Mouse (Mus musculus) fibroblast of lung, adult 2 months (primary cell): ENCODE data around the gene Cers5.
A peak's percentile ranks its signal among the peaks of the same experiment; 100 is the strongest.
"Not testable (repeated sequence)": the region's sequence is repeated elsewhere in the genome, so short reads cannot be mapped to it uniquely, and the experiment has no call there.

Source experiments
- DNase-seq: peaks from one replicate; pipeline ENCODE4 v3.0.0-alpha.2; 2011; ENCODE audit warnings: low read depth

The Cers5 gene

DNA sequence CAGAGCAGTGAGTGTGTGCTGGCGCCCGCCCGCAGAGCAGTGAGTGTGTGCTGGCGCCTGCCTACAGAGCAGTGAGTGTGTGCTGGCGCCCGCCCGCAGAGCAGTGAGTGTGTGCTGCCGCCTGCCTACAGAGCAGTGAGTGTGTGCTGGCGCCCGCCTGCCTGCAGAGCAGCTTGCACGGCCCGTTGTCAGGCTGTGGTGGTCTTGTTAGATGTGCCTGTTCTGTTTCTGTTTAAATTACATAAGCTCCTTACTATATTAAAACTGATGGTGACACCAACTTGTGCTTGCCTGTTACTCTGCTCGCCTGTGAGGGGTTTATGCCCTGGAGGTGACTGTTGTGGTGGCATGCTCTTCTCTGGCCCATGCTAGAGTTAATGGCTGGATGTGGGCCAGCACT is 64.5 kb downstream of the Cers5 start:
- DNase-seq: no peak

DNA sequence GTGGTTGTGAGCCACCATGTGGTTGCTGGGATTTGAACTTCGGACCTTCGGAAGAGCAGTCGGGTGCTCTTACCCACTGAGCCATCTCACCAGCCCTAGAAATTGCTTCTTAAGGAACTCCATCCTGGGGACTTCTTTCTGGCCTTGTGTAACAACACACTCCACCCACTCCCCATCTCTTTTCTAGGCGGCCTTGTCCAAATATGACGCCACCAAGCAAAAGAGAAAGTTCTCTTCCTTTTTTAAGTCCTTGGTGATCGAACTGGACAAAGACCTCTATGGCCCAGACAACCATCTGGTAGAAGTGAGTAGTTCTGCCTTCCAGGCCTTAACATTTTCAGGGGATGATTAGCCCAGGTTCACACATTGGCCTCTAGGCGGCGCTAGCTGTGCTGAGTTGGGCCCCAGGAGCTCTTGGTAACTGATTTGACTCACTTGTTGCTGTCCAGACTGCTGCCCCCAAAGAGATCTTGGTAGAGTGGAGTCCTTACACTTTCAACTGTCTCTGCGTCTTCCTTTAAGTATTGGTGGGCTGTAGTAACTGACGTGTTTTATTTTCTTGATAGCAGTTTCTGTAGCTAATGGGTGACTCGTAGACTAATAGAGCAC is 67.1 kb downstream of the Cers5 start, which contains the start of gene Gm17349:
Gene Gm17349 (minus strand): TSS at position 51 of the 609 bp plus-strand sequence.
- DNase-seq: no peak

DNA sequence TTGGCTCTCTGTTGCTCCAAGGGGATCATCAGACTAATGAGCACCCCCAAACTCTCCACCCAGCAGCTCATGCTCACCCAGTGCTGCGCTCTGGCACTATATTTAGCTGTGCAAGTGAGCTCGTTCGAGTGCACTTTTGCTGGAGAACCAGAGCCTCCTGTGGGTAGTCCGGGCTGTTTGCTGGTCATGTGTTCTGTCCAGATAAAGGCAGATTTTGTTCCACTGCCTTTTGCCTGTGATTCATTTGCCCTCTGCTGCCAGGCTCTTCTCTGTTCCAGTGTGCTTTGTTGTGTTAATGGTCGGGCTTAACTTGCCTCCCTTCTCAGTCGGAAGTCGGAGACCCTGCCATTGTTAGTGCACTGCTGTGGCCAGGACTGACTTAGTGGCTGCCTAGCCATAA is 67.8 kb downstream of the Cers5 start:
- DNase-seq: no peak

DNA sequence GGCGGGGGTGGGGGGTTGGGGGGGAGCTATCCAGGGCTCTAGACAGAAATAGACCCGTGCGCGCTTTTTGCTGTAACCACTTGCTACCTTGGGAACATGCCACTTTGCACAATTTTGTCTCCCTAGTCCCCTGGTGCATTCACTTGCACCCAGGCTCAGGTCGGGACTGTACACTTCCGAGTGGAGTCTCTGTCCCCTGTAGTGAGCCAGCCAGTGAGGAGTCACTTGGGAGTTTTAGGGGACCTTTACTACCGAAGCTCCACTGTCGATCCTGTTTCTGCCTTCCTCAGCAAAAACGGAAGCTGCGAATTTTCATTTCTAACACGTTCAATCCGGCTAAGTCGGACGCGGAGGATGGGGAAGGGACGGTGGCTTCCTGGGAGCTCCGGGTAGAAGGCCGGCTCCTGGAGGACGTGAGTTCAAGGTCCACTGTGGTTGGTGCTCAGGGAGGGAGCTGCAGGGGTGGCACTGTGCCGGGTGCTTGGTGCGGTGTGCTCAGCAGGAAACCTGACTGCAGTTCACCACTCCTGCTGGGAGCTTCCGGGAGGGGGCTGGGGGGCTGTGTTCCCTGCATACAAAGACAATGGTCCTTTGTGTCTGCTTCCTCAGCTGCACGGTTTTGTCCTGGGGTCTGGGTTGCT is 68.5 kb downstream of the Cers5 start:
- no peak for DNase-seq

DNA sequence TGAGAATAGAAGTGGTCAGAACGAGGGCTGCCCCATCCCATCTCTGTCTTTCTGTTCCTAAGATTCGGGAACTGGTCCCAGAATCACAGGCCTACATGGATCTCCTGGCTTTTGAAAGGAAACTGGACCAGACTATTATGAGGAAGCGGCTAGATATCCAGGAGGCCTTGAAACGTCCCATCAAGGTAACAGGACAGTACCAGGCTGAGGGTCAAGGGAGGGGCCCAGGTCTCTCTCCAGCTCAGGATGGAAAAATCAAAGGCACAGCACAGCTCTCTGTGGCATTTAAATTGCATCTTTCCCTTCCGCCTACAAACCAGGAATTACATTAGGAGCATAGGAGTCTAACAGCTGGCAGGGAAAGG is 69.0 kb downstream of the Cers5 start:
- no peak for DNase-seq

DNA sequence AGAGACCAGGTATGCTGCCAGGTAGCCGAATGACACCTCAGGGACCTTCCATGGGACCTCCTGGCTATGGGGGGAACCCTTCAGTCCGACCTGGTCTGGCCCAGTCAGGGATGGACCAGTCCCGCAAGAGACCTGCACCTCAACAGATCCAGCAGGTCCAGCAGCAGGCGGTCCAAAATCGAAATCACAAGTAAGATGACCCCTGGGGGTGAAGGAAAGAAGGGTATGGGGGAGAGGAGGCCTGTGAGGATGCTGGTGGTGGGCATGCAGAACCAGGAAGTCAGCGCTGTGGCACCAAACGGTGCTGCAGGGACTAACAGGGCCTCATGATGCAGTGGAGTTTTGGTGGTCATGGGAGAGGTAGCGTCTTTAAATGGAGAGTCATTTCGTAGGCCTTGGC is 69.6 kb downstream of the Cers5 start:
- DNase-seq: no peak

DNA sequence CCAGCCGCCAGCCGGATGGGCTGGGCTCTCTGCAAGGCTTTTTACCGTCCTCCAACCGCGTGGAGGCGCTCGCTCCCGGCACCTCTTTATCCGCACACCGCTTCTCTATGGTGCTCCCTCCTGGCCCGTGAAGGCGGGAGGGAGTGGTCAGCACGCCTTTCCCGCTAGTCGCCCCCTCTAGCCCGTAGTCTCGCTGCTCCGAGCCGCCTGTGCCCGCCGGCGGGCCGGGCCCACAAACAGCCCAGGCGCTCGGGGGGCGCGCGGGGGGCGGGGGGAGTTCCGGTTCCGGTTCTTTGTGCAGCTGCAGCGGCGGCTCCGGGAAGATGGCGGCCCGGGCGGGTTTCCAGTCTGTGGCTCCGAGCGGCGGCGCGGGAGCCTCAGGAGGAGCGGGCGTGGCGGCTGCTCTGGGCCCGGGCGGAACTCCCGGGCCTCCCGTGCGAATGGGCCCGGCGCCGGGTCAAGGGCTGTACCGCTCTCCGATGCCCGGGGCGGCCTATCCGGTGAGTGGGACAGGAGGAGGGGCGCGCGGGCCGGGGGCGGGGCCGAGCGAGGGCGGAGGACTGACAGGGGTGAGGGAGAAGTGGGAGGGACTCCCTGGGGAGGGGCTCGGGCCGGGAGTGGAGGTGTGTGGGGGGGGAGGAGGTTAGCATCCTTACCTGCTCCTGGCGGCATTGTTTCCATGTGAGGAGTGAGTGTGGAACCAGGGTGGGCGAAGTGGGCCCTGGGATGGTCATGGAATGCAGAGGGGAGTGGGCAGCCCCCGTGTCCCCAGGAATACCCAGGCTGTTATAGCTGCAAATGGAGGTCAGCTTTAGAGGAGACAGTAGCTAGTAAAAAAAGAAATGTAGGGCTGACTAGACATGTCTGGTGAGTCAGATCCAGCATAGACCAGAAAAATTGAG is 70.4 kb downstream of the Cers5 start, which contains the start of gene Smarcd1:
Gene Smarcd1 (plus strand): TSS at position 131 of the 902 bp plus-strand sequence.
- peak; percentile 73 for DNase-seq

DNA sequence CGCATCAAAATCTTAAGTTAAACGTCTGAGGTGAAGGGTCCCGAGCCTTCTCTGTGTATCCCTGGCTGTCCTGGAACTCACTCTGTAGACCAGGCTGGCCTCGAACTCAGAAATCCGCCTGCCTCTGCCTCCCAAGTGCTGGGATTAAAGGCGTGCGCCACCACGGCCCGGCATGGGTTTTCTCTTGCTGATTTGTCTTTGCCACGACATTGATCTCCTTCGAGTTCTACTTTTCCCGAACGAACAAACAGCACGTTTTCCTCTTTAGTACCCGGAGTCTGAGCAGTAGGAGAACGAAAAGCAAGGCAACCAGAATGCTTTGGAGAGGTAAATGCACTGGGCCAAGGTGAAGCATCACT is 71.1 kb downstream of the Cers5 start:
- not testable (repeated sequence) for DNase-seq

DNA sequence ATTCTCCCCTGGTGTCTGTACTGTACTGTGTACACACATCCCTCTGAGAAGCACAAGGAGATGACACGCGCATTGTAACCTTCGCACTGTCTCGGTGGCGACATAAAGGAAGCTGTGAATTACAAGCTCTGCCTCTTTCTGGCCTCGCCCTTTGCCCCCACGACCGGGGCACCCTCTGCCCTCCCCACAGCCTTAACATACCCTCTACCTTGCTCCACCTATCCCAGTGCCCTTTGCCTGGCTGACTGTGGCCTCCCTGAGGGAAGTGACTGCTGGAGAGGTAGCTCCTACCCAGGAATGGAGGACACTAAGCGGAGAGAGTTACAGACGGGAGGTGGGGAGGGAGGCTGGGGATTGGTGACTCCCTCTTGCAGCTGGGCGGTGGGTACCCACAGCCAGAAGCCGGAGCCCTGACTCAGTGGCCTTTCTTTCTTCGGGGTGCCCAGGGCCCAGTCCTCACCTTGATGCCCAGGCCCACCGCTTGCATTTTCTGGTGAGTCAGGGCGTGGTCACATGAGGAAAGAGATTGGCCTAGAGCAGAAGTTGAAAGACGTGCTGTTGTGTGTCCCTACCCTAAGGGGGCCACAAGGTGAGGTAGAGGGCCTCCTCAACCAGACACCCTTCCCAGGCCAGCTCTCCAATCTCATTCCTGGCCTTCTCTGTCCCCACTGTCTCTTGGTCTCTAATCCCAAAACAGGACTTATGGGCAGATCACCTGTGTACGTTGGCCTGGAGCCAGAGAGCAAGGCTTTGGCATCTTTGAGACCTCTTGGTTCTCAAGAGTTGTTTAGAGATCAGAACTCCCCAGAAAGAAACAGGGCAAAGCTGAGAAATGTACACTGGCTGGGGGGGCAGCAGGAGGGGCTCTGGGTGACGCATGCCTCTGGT is 72.2 kb downstream of the Cers5 start:
- no peak for DNase-seq

DNA sequence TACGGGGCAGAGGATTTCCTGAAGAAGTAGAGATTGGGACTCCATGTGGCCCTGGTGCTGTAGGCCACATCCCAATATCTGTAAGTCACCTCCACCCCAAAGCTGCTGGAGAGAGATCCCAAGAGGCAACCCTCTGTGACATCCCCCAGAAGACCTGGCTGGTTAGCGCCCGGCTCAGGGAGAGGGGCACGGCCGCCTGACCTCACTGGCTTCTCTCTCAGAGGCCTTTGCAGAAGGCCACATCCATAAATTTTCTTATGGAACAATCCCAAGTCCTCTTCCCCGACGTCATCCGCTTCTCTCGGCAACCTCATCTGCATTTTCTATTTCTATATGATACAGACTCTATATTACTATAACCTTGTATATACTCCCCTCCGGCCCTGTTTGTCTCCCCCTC is 73.0 kb downstream of the Cers5 start:
- no peak for DNase-seq

DNA sequence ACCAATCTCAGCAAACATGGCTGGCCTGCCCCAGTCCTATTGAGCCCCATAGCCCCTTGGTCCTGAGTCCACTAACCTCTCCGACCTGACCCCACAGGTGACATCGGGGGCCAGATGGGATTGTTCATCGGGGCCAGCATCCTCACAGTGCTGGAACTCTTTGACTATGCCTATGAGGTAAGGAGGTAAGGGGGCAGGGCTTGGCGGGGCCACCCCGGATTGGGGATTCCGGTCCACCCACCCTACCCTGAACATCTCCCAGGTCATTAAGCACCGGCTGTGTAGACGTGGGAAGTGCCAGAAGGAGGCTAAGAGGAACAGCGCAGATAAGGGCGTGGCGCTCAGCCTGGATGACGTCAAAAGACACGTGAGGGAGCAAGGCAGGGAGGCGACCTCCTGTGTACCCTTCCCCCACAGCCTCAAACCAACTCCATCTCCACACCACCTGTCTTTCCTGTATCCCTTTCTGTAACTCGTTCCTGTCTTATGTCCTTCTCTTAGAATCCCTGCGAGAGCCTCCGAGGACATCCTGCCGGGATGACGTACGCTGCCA is 74.1 kb downstream of the Cers5 start:
- no peak for DNase-seq

DNA sequence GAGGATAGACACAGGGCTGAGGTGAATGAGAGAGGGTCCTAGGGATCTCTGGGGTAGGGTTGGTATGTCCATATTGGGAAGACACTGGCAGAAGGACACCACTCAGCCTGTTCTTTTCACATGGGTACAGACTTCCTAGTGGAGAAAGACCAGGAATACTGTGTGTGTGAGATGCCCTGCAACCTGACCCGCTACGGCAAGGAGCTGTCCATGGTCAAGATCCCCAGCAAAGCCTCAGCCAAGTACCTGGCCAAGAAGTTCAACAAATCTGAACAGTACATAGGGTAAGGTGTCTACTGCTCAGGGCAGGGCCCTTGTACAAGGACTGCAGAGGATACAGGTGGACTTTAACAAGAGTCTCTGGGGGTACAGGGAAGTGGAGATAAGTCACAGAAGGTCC is 75.4 kb downstream of the Cers5 start:
- no peak for DNase-seq

DNA sequence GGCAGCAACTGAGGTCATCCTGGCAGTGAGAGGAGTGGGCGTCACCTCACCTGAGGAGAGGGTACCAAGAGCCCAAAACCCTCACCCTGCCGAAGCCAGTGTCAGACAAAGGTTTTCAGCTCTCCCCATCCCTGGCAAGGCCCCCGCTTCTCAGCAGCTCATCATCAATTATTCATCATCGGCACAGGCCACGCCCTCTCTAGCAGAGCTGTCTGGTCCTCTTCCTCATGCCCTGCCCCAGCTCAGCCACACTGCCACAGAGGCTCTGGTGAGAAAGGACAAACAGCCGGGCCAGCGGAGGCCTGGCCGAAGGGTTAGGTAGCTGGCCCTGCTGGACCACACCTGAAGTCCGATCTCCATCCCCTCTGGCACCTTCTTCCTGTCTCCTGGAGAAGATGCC is 80.7 kb downstream of the Cers5 start:
- no peak for DNase-seq

DNA sequence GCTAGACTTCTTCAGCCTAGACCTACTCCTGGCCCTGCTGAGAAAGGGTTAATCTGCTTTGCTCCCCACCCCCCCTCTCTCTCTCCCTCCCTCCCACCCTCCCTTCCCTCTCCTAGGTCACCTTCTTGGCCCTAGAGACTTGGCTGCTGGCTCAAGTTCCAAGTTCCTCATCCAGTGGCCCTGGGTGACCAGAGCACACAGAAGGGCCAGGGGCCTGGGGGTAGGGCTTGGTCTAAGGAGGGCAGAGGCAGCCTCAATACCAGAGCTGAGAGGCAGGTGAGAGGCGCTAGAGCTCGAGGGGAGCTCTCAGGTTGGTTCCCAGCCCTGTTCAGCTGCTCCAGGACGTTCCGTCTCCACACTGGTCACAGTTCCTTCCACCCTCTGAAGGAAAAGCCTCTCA is 81.8 kb downstream of the Cers5 start:
- DNase-seq: no peak

DNA sequence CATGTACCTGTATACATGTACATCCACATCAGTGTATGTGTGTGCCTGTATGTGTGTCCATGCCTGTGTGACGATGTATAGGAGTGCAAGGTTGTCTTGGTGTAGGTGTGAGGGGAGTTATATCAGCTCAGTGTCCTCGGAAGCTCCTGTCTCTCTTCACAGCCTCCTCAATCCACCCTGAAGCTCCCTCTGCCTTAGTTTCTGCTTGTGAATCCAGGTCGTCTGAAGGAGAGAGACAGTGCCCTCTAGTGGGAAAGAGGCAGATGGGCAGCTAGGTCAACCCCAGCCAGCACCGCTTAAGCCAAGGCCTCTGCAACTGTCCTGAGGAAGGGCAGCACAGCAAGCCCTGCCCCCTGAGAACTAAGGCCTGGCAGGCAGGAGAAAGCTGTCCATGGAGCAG is 84.0 kb downstream of the Cers5 start:
- DNase-seq: peak; percentile 40
